Mouse (Mus musculus): Measurements from ENCODE around the gene Kcnj15. TPM values are rescaled to one million over a fixed set of nuclear protein-coding genes. Genes with fewer than 3 reads are reported as not detected.
A peak's percentile ranks its signal among the peaks of the same experiment; 100 is the strongest.

The Kcnj15 gene
- total RNA-seq (2014; fragmentation: Nextera tagmentation) (not detected in 2 replicates), total RNA-seq (2017) (not detected in 2 replicates)

GRCm38 (mm10) chr16:95257266-95257894 lies at the start of gene Kcnj15:
Kcnj15 (plus strand) TSS chr16:95257558.
- no peak for ATAC-seq (replicated peaks; ENCODE audit: poor library complexity, severe bottlenecking)

- ATAC-seq (replicated peaks; ENCODE audit: poor library complexity, severe bottlenecking), result no peak
These were observed 49.1 kb upstream of the Kcnj15 start for GRCm38 (mm10) chr16:95208243-95208642.

- ATAC-seq (replicated peaks; ENCODE audit: poor library complexity, severe bottlenecking), result peak; percentile 45; the same call in 1 of the 2 replicates
These were observed 48.3 kb upstream of the Kcnj15 start for GRCm38 (mm10) chr16:95209011-95209466.

GRCm38 (mm10) chr16:95214251-95215197 lies 42.8 kb upstream of the Kcnj15 start:
- ATAC-seq (replicated peaks; ENCODE audit: poor library complexity, severe bottlenecking), result no peak

- no peak for ATAC-seq (replicated peaks; ENCODE audit: poor library complexity, severe bottlenecking)
These were observed 41.6 kb upstream of the Kcnj15 start for GRCm38 (mm10) chr16:95215782-95216181.

- ATAC-seq (replicated peaks; ENCODE audit: poor library complexity, severe bottlenecking), result no peak
These were observed 41.0 kb upstream of the Kcnj15 start for GRCm38 (mm10) chr16:95216346-95216745.

- ATAC-seq (replicated peaks; ENCODE audit: poor library complexity, severe bottlenecking), result no peak
These were observed 40.5 kb upstream of the Kcnj15 start for GRCm38 (mm10) chr16:95216824-95217223.

GRCm38 (mm10) chr16:95218783-95219182 lies 38.6 kb upstream of the Kcnj15 start:
- ATAC-seq (replicated peaks; ENCODE audit: poor library complexity, severe bottlenecking), result peak; percentile 81

- no peak for ATAC-seq (replicated peaks; ENCODE audit: poor library complexity, severe bottlenecking)
These were observed 37.9 kb upstream of the Kcnj15 start for GRCm38 (mm10) chr16:95219459-95219858.

GRCm38 (mm10) chr16:95221051-95221450 lies 36.3 kb upstream of the Kcnj15 start:
- no peak for ATAC-seq (replicated peaks; ENCODE audit: poor library complexity, severe bottlenecking)

- no peak for ATAC-seq (replicated peaks; ENCODE audit: poor library complexity, severe bottlenecking)
These were observed 35.2 kb upstream of the Kcnj15 start for GRCm38 (mm10) chr16:95222026-95222718.

GRCm38 (mm10) chr16:95223435-95223834 lies 33.9 kb upstream of the Kcnj15 start:
- ATAC-seq (replicated peaks; ENCODE audit: poor library complexity, severe bottlenecking), result peak; percentile 27; the same call in 1 of the 2 replicates

GRCm38 (mm10) chr16:95225285-95225684 lies 32.1 kb upstream of the Kcnj15 start:
- no peak for ATAC-seq (replicated peaks; ENCODE audit: poor library complexity, severe bottlenecking)

- no peak for ATAC-seq (replicated peaks; ENCODE audit: poor library complexity, severe bottlenecking)
These were observed 25.6 kb upstream of the Kcnj15 start for GRCm38 (mm10) chr16:95231768-95232167.

- ATAC-seq (replicated peaks; ENCODE audit: poor library complexity, severe bottlenecking), result no peak
These were observed 22.3 kb upstream of the Kcnj15 start for GRCm38 (mm10) chr16:95234891-95235548.

- no peak for ATAC-seq (replicated peaks; ENCODE audit: poor library complexity, severe bottlenecking)
These were observed 18.0 kb upstream of the Kcnj15 start for GRCm38 (mm10) chr16:95239209-95239925.

- no peak for ATAC-seq (replicated peaks; ENCODE audit: poor library complexity, severe bottlenecking)
These were observed 16.7 kb upstream of the Kcnj15 start for GRCm38 (mm10) chr16:95240688-95241087.

GRCm38 (mm10) chr16:95241581-95241980 lies 15.8 kb upstream of the Kcnj15 start:
- no peak for ATAC-seq (replicated peaks; ENCODE audit: poor library complexity, severe bottlenecking)

- ATAC-seq (replicated peaks; ENCODE audit: poor library complexity, severe bottlenecking), result peak; percentile 38; the same call in 1 of the 2 replicates
These were observed 15.2 kb upstream of the Kcnj15 start for GRCm38 (mm10) chr16:95242114-95242513.
